Mouse (Mus musculus): ENCODE measurements around the gene Pomc.

GRCm38 (mm10) chr12:3905436-3905835 lies 49.3 kb upstream of the Pomc start:
- TF ChIP-seq CTCF (IDR thresholded peaks at IDR 0.05; ENCODE audit: low read depth) = no peak
- TF ChIP-seq EP300 (IDR thresholded peaks at IDR 0.05; ENCODE audit: low read depth) = no peak

Measured in heart, postnatal 0 days (tissue).